Mouse (Mus musculus): Measurements from ENCODE around the gene Pnpla2. TPM values are rescaled to one million over a fixed set of nuclear protein-coding genes. Genes with fewer than 3 reads are reported as not detected.
"Not testable (repeated sequence)": the region's sequence is repeated elsewhere in the genome, so short reads cannot be mapped to it uniquely, and the experiment has no call there.

Pnpla2 gene
- total RNA-seq, 2 experiments from 2014 or later: 351 to 430 TPM

- DNase-seq: peak in 1 of 2 experiments; percentile 36
Observed at GRCm38 (mm10) chr7:141443081-141443821, 11.7 kb upstream of the Pnpla2 start.

GRCm38 (mm10) chr7:141443828-141444237 is 11.2 kb upstream of the Pnpla2 start, which contains the start of gene Pidd1:
Gene Pidd1 (minus strand): TSS chr7:141444025.
- DNase-seq: peak; percentile 73 to 78
- intact Hi-C loops (cut with DNase I): no loop called here

More at GRCm38 (mm10) chr7:141443081-141443821, 11.7 kb upstream of the Pnpla2 start:
- intact Hi-C loops (cut with DNase I): no loop called here

GRCm38 (mm10) chr7:141446374-141446773 is 8.6 kb upstream of the Pnpla2 start:
- DNase-seq; intact Hi-C loops (cut with DNase I): not testable (repeated sequence)

GRCm38 (mm10) chr7:141447110-141447991 is 7.6 kb upstream of the Pnpla2 start, which contains the start of gene Rplp2:
Gene Rplp2 (plus strand): TSS chr7:141447370.
- intact Hi-C loops (cut with DNase I): no loop called here
- DNase-seq: peak; percentile 91 to 94

- intact Hi-C loops (cut with DNase I): no loop called here
- DNase-seq: no peak
Observed at GRCm38 (mm10) chr7:141451928-141452327, 3.1 kb upstream of the Pnpla2 start.

- intact Hi-C loops (cut with DNase I): no loop called here
Observed at GRCm38 (mm10) chr7:141453636-141454035, 1.4 kb upstream of the Pnpla2 start.

GRCm38 (mm10) chr7:141455610-141456314 is 764 bp downstream of the Pnpla2 start:
- peak; percentile 79 to 82 for DNase-seq
- intact Hi-C loops (cut with DNase I): loop anchor here (5.0 kb wide), 1 partner anchor 43 kb away; the partner anchor contains the start of gene Gatd1

More at GRCm38 (mm10) chr7:141453636-141454035, 1.4 kb upstream of the Pnpla2 start:
- DNase-seq: no peak

GRCm38 (mm10) chr7:141456739-141457138 is 1.7 kb downstream of the Pnpla2 start:
- DNase-seq: peak; percentile 43 to 57
- intact Hi-C loops (cut with DNase I): loop anchor here (5.0 kb wide), 1 partner anchor 44 kb away; the partner anchor contains the start of gene Gatd1

GRCm38 (mm10) chr7:141457236-141457635 is 2.2 kb downstream of the Pnpla2 start:
- intact Hi-C loops (cut with DNase I): loop anchor here (5.0 kb wide), 1 partner anchor 45 kb away; the partner anchor contains the start of gene Gatd1
- DNase-seq: no peak

GRCm38 (mm10) chr7:141457986-141458660 is 3.1 kb downstream of the Pnpla2 start:
- peak; percentile 70 to 72 for DNase-seq
- intact Hi-C loops (cut with DNase I): loop anchor here (5.0 kb wide), 1 partner anchor 46 kb away; the partner anchor contains the start of gene Gatd1

- no peak for DNase-seq
- intact Hi-C loops (cut with DNase I): loop anchor here (5.0 kb wide), 1 partner anchor 46 kb away; the partner anchor contains the start of gene Gatd1
Observed at GRCm38 (mm10) chr7:141458661-141459060, 3.7 kb downstream of the Pnpla2 start.

- DNase-seq: no peak
- intact Hi-C loops (cut with DNase I): loop anchor here (5.0 kb wide), 1 partner anchor 47 kb away; the partner anchor contains the start of gene Gatd1
Observed at GRCm38 (mm10) chr7:141459301-141459711, 4.3 kb downstream of the Pnpla2 start.

GRCm38 (mm10) chr7:141460001-141460390 is 5.0 kb downstream of the Pnpla2 start:
- peak in 1 of 2 experiments; percentile 46 for DNase-seq
- intact Hi-C loops (cut with DNase I): no loop called here

- intact Hi-C loops (cut with DNase I): no loop called here
Observed at GRCm38 (mm10) chr7:141460391-141461113, 5.6 kb downstream of the Pnpla2 start, which contains the start of gene Cracr2b. Gene Cracr2b (plus strand): TSS chr7:141461094.

GRCm38 (mm10) chr7:141461521-141462332 is 6.7 kb downstream of the Pnpla2 start:
- DNase-seq: peak in 1 of 2 experiments; percentile 56
- intact Hi-C loops (cut with DNase I): no loop called here

More at GRCm38 (mm10) chr7:141460391-141461113, 5.6 kb downstream of the Pnpla2 start, which contains the start of gene Cracr2b:
- DNase-seq: peak in 1 of 2 experiments; percentile 40

GRCm38 (mm10) chr7:141462333-141462821 is 7.4 kb downstream of the Pnpla2 start:
- DNase-seq: peak in 1 of 2 experiments; percentile 65

More at GRCm38 (mm10) chr7:141462333-141462821, 7.4 kb downstream of the Pnpla2 start:
- intact Hi-C loops (cut with DNase I): no loop called here

Data from heart, postnatal 14 days (tissue).